ENCODE assay signal across 8 mouse cellular contexts in genomic region chr12:53248796-53249195, GRCm38 (mm10). TPM values are rescaled to one million over a fixed set of nuclear protein-coding genes. Genes with fewer than 3 reads are reported as not detected.
DNase-seq lines count a peak whose midpoint lies in the region; ATAC-seq lines count a peak whose summit lies in the region.

No protein-coding gene starts in this region.

- peak overlapping the region; percentile 55 for H3K4me3 ChIP-seq in kidney, embryonic 15.5 days (replicated peaks)
- H3K4me3 ChIP-seq in forebrain, embryonic 10.5 days: peak overlapping the region; percentile 86
- peak overlapping the region; percentile 48 for H3K4me3 ChIP-seq in limb, embryonic 11.5 days (ENCODE audit: low read depth, low read length)

- peak overlapping the region; percentile 99 for H3K4me2 ChIP-seq in kidney, embryonic 15.5 days
- peak overlapping the region; percentile 90 for H3K4me2 ChIP-seq in limb, embryonic 11.5 days (ENCODE audit: low read depth, severe bottlenecking)

- H3K9me3 ChIP-seq in kidney, embryonic 15.5 days (replicated peaks): no peaks in the 10 kb centered on the region
- H3K9me3 ChIP-seq in forebrain, embryonic 10.5 days: no peaks in the 10 kb centered on the region
- H3K9me3 ChIP-seq in limb, embryonic 11.5 days (ENCODE audit: control insufficient read depth, low read length): no peaks in the 10 kb centered on the region

- H3K4me1 ChIP-seq in kidney, embryonic 15.5 days: peaks cover 40% of the 10 kb centered on the region
- peaks cover 68% of the 10 kb centered on the region for H3K4me1 ChIP-seq in forebrain, embryonic 10.5 days
- peaks cover 30% of the 10 kb centered on the region for H3K4me1 ChIP-seq in limb, embryonic 11.5 days (ENCODE audit: control insufficient read depth, insufficient read depth, low read length)

- ATAC-seq in kidney, embryonic 15.5 days (replicated peaks; ENCODE audit: low FRiP score): no peak
- no peak for ATAC-seq in limb, embryonic 11.5 days (ENCODE audit: insufficient number of reproducible peaks, low FRiP score, low TSS enrichment, low read depth)
- ATAC-seq in megakaryocyte-erythroid progenitor cell, adult 5-6 weeks (replicated peaks; ENCODE audit: low FRiP score, low TSS enrichment, poor library complexity, severe bottlenecking): no peak
- ATAC-seq in CD4-positive, CD25-positive, alpha-beta regulatory T cell, adult 4 months: no peak

- WGBS in kidney, embryonic 15.5 days: under 1% methylated on average over 15 of the region's 15 CpGs
- under 1% methylated on average over 15 of the region's 15 CpGs for WGBS in forebrain, embryonic 10.5 days
- under 1% methylated on average over 15 of the region's 15 CpGs for WGBS in limb, embryonic 11.5 days

- peak overlapping the region; percentile 41; the same call in 1 of the 2 replicates for H3K9ac ChIP-seq in kidney, embryonic 15.5 days
- peak overlapping the region; percentile 51 for H3K9ac ChIP-seq in limb, embryonic 11.5 days (ENCODE audit: low read length)

- peaks cover 76% of the 10 kb centered on the region for H3K27me3 ChIP-seq in kidney, embryonic 15.5 days
- H3K27me3 ChIP-seq in forebrain, embryonic 10.5 days (ENCODE audit: poor library complexity, severe bottlenecking): peaks cover 70% of the 10 kb centered on the region
- peaks cover 30% of the 10 kb centered on the region for H3K27me3 ChIP-seq in limb, embryonic 11.5 days (ENCODE audit: control insufficient read depth, insufficient read depth, low read length)

- no peaks in the 10 kb centered on the region for H3K36me3 ChIP-seq in kidney, embryonic 15.5 days
- no peaks in the 10 kb centered on the region for H3K36me3 ChIP-seq in forebrain, embryonic 10.5 days (replicated peaks)
- H3K36me3 ChIP-seq in limb, embryonic 11.5 days (ENCODE audit: control insufficient read depth, insufficient read depth, low read length): no peaks in the 10 kb centered on the region

- DNase-seq in kidney, adult 11 months: no peak
- peak; percentile 42 for DNase-seq in ZHBTc4 (ENCODE audit: low read depth, low spot score)
- peak; percentile 66 for DNase-seq in forebrain, embryonic 10.5 days (ENCODE audit: extremely low spot score, low spot score)
- DNase-seq in limb, embryonic 11.5 days (ENCODE audit: low spot score): peak; percentile 57
- DNase-seq in retina, postnatal 1 day: peak; percentile 48

- no peak overlapping the region for H3K27ac ChIP-seq in kidney, embryonic 15.5 days
- H3K27ac ChIP-seq in forebrain, embryonic 10.5 days: peak overlapping the region; percentile 98
- H3K27ac ChIP-seq in limb, embryonic 11.5 days (replicated peaks; ENCODE audit: low read depth, low read length): no peak overlapping the region

RNA-seq across cellular contexts. Expression of gene Npas3, which starts 0.3 kb away (rescaled TPM):
- 0.96 and 1.1 TPM in 2 replicates for polyA plus RNA-seq in kidney, embryonic 15.5 days (2015; fragmentation: Nextera tagmentation; extraction: Ambion mirVana)
- polyA plus RNA-seq in forebrain, embryonic 10.5 days (2016; fragmentation: Nextera tagmentation; extraction: Ambion mirVana): 7.2 and 8.6 TPM in 2 replicates
- polyA plus RNA-seq in limb, embryonic 11.5 days (2014; fragmentation: Nextera tagmentation; extraction: Ambion mirVana): 1.8 and 2.3 TPM in 2 replicates
- not detected in 2 replicates for total RNA-seq in megakaryocyte-erythroid progenitor cell, adult 5-6 weeks (2014; fragmentation: Nextera tagmentation)
- total RNA-seq in megakaryocyte-erythroid progenitor cell, adult 5-6 weeks (2017): 0.05 TPM in 1 of 2 replicates, not detected in the other
- polyA plus RNA-seq in CD4-positive, CD25-positive, alpha-beta regulatory T cell, adult 4 months (2017; shearing (Covaris generic)): under 1 TPM in 1 of 2 experiments, not detected in 1; 0.15 TPM
